Mouse (Mus musculus) liver, adult 2 months (tissue): ENCODE measurements around the gene Borcs5.

Source experiments
- CTCF ChIP-seq: fragments of 200-500 bp; IDR thresholded peaks from 2 replicates; pipeline ENCODE4 v1.5.1; 2011; ENCODE audit warnings: low read depth, low read length, control low read depth
- POLR2A ChIP-seq: fragments of 200-500 bp; IDR thresholded peaks from 2 replicates; pipeline ENCODE4 v1.6.1; 2011; ENCODE audit warnings: low read length, control low read depth; ENCODE audit not compliant: insufficient read depth; ENCODE audit errors: extremely low read depth

GRCm38 (mm10) chr6:134601130-134601529 lies 38.2 kb upstream of the Borcs5 start:
- TF ChIP-seq CTCF, result no peak
- TF ChIP-seq POLR2A, result no peak
